Mouse (Mus musculus): ENCODE data around the gene Sprn.

- peak; percentile 87 for TF ChIP-seq CTCF (IDR thresholded peaks at IDR 0.05; ENCODE audit: low read depth)
- TF ChIP-seq EP300 (IDR thresholded peaks at IDR 0.05; ENCODE audit: low read depth), result no peak
Measured at GRCm38 (mm10) chr7:140141350-140141749, 13.3 kb downstream of the Sprn start.

All from liver, postnatal 0 days (tissue).